Mouse (Mus musculus) heart, embryonic 13.5 days (tissue): ENCODE data around the gene Babam2. TPM values are rescaled to one million over a fixed set of nuclear protein-coding genes. Genes with fewer than 3 reads are reported as not detected.
"Not testable (repeated sequence)": the region's sequence is repeated elsewhere in the genome, so short reads cannot be mapped to it uniquely, and the experiment has no call there.

ENCODE experiments used
- ATAC-seq: fragments of 200-750 bp; cut with Nextera tagmentation; 2 replicates; pipeline ENCODE4 v1.8.0; 2017; ENCODE audit warnings: moderate TSS enrichment; ENCODE audit not compliant: insufficient number of reproducible peaks, low FRiP score, low TSS enrichment; ENCODE audit errors: extremely low read depth
- H3K27ac ChIP-seq: fragments of 300-500 bp; sonication (generic); replicated peaks from 2 replicates; pipeline ENCODE4 v1.5.1; 2015; ENCODE audit warnings: moderate library complexity, mild to moderate bottlenecking, inconsistent platforms
- H3K27me3 ChIP-seq: fragments of 300-500 bp; sonication (generic); replicated peaks from 2 replicates; pipeline ENCODE4 v1.6.1; 2015; ENCODE audit warnings: mild to moderate bottlenecking, inconsistent platforms
- H3K36me3 ChIP-seq: fragments of 300-500 bp; sonication (generic); 2 replicates; pipeline ENCODE4 v1.6.1; 2015; ENCODE audit warnings: mild to moderate bottlenecking, inconsistent platforms
- H3K4me1 ChIP-seq: fragments of 300-500 bp; sonication (generic); 2 replicates; pipeline ENCODE4 v1.6.1; 2015; ENCODE audit warnings: inconsistent platforms
- H3K4me2 ChIP-seq: fragments of 300-500 bp; sonication (generic); 2 replicates; pipeline ENCODE4 v1.6.1; 2015; ENCODE audit warnings: inconsistent platforms, mild to moderate bottlenecking, moderate library complexity
- H3K4me3 ChIP-seq: fragments of 300-500 bp; sonication (generic); 2 replicates; pipeline ENCODE4 v1.5.1; 2015; ENCODE audit warnings: moderate library complexity, mild to moderate bottlenecking, inconsistent platforms
- H3K9ac ChIP-seq: fragments of 300-500 bp; sonication (generic); 2 replicates; pipeline ENCODE4 v1.6.1; 2015; ENCODE audit warnings: inconsistent platforms, mild to moderate bottlenecking, moderate library complexity
- H3K9me3 ChIP-seq: fragments of 300-500 bp; sonication (generic); 2 replicates; pipeline ENCODE4 v1.6.1; 2016; ENCODE audit warnings: inconsistent platforms
- WGBS: fragments of 180-500 bp; shearing (Covaris S2); methylation state at CpG from one replicate; pipeline ENCODE4 v1.1.7; 2015; ENCODE audit warnings: mixed read lengths; 5-methylcytosine and 5-hydroxymethylcytosine counted together
- polyA plus RNA-seq: library from polyadenylated mRNA; unstranded; fragments of >200 nt; fragmentation: Nextera tagmentation; extraction: Ambion mirVana; gene quantifications from 2 replicates; pipeline ENCODE4 v1.2.1, GENCODE M21; 2015

The Babam2 gene
- polyA plus RNA-seq, 1 experiment from 2014 or later, result 43.3 TPM

GRCm38 (mm10) chr5:31966741-31967140 is 269.3 kb downstream of the Babam2 start:
- Histone ChIP-seq H3K4me1 (peaks cover 4% of the 10 kb centered on the region; the same call in 1 of the 2 replicates), H3K9me3 (no peaks in the 10 kb centered on the region), H3K9ac (no peak overlapping the region), H3K4me3 (no peak overlapping the region), H3K27me3 (no peaks in the 10 kb centered on the region), H3K4me2 (no peak overlapping the region), H3K36me3 (no peaks in the 10 kb centered on the region), H3K27ac (no peak overlapping the region)
- ATAC-seq, result no peak
- 66% methylated on average over 5 of the region's 5 CpGs for WGBS

- WGBS, result 76% methylated on average over 4 of the region's 4 CpGs
- H3K36me3 ChIP-seq, result no peaks in the 10 kb centered on the region
- no peak overlapping the region for H3K4me3 ChIP-seq
- H3K27ac ChIP-seq, result no peak overlapping the region
- no peaks in the 10 kb centered on the region for H3K9me3 ChIP-seq
- H3K9ac ChIP-seq, result no peak overlapping the region
- no peak overlapping the region for H3K4me2 ChIP-seq
- no peak for ATAC-seq
- no peaks in the 10 kb centered on the region for H3K27me3 ChIP-seq
- peaks cover 4% of the 10 kb centered on the region; the same call in 1 of the 2 replicates for H3K4me1 ChIP-seq
Measured at GRCm38 (mm10) chr5:31967526-31967925, 270.0 kb downstream of the Babam2 start.

- WGBS, result 67% methylated on average over 6 of the region's 6 CpGs
- H3K9me3 ChIP-seq, result no peaks in the 10 kb centered on the region
- H3K4me1 ChIP-seq, result peaks cover 4% of the 10 kb centered on the region; the same call in 1 of the 2 replicates
- H3K27ac ChIP-seq, result no peak overlapping the region
- no peak for ATAC-seq
- H3K4me3 ChIP-seq, result no peak overlapping the region
- H3K9ac ChIP-seq, result no peak overlapping the region
- H3K36me3 ChIP-seq, result no peaks in the 10 kb centered on the region
- no peak overlapping the region for H3K4me2 ChIP-seq
- H3K27me3 ChIP-seq, result no peaks in the 10 kb centered on the region
Measured at GRCm38 (mm10) chr5:31968046-31968506, 270.6 kb downstream of the Babam2 start.

- not testable (repeated sequence) for H3K9me3 ChIP-seq, H3K9ac ChIP-seq, H3K4me3 ChIP-seq, H3K4me1 ChIP-seq, H3K27ac ChIP-seq, H3K27me3 ChIP-seq, H3K4me2 ChIP-seq, H3K36me3 ChIP-seq, ATAC-seq
- 69% methylated on average over 1 of the region's 1 CpGs for WGBS
Measured at GRCm38 (mm10) chr5:31972416-31972815, 274.9 kb downstream of the Babam2 start.

- no peaks in the 10 kb centered on the region for H3K27me3 ChIP-seq
Measured at GRCm38 (mm10) chr5:31974614-31975168, 277.2 kb downstream of the Babam2 start.

GRCm38 (mm10) chr5:31982061-31982460 is 284.6 kb downstream of the Babam2 start:
- no peak overlapping the region for H3K4me3 ChIP-seq
- H3K36me3 ChIP-seq, result no peaks in the 10 kb centered on the region
- H3K4me2 ChIP-seq, result no peak overlapping the region
- H3K9me3 ChIP-seq, result no peaks in the 10 kb centered on the region
- peaks cover 12% of the 10 kb centered on the region for H3K4me1 ChIP-seq
- no peak overlapping the region for H3K27ac ChIP-seq
- WGBS, result 49% methylated on average over 5 of the region's 5 CpGs
- no peak overlapping the region for H3K9ac ChIP-seq
- H3K27me3 ChIP-seq, result no peaks in the 10 kb centered on the region
- no peak for ATAC-seq

More at GRCm38 (mm10) chr5:31974614-31975168, 277.2 kb downstream of the Babam2 start:
- Histone ChIP-seq H3K4me3 (no peak overlapping the region), H3K27ac (no peak overlapping the region), H3K4me2 (no peak overlapping the region), H3K9me3 (no peaks in the 10 kb centered on the region), H3K4me1 (no peaks in the 10 kb centered on the region), H3K9ac (no peak overlapping the region), H3K36me3 (no peaks in the 10 kb centered on the region)
- ATAC-seq, result no peak
- 59% methylated on average over 3 of the region's 3 CpGs for WGBS

- ATAC-seq, result no peak
- H3K27me3 ChIP-seq, result no peaks in the 10 kb centered on the region
- peaks cover 12% of the 10 kb centered on the region for H3K4me1 ChIP-seq
- no peaks in the 10 kb centered on the region for H3K9me3 ChIP-seq
- H3K27ac ChIP-seq, result no peak overlapping the region
- H3K36me3 ChIP-seq, result no peaks in the 10 kb centered on the region
- no peak overlapping the region for H3K4me3 ChIP-seq
- 84% methylated on average over 7 of the region's 7 CpGs for WGBS
- no peak overlapping the region for H3K9ac ChIP-seq
- no peak overlapping the region for H3K4me2 ChIP-seq
Measured at GRCm38 (mm10) chr5:31983161-31983560, 285.7 kb downstream of the Babam2 start.

GRCm38 (mm10) chr5:31983817-31984368 is 286.4 kb downstream of the Babam2 start:
- H3K36me3 ChIP-seq, result no peaks in the 10 kb centered on the region
- no peak overlapping the region for H3K27ac ChIP-seq
- 64% methylated on average over 2 of the region's 2 CpGs for WGBS
- peaks cover 12% of the 10 kb centered on the region for H3K4me1 ChIP-seq
- no peak overlapping the region for H3K9ac ChIP-seq
- H3K4me2 ChIP-seq, result no peak overlapping the region
- H3K9me3 ChIP-seq, result no peaks in the 10 kb centered on the region
- H3K27me3 ChIP-seq, result no peaks in the 10 kb centered on the region
- no peak for ATAC-seq
- no peak overlapping the region for H3K4me3 ChIP-seq

- Histone ChIP-seq H3K27ac (no peak overlapping the region), H3K9me3 (no peaks in the 10 kb centered on the region), H3K27me3 (no peaks in the 10 kb centered on the region), H3K4me1 (peaks cover 12% of the 10 kb centered on the region), H3K9ac (no peak overlapping the region), H3K36me3 (no peaks in the 10 kb centered on the region), H3K4me3 (no peak overlapping the region), H3K4me2 (no peak overlapping the region)
- 70% methylated on average over 13 of the region's 13 CpGs for WGBS
- no peak for ATAC-seq
Measured at GRCm38 (mm10) chr5:31984369-31984961, 287.0 kb downstream of the Babam2 start.

- Histone ChIP-seq H3K36me3 (no peaks in the 10 kb centered on the region), H3K27ac (no peak overlapping the region), H3K27me3 (no peaks in the 10 kb centered on the region), H3K4me1 (peaks cover 12% of the 10 kb centered on the region), H3K4me3 (no peak overlapping the region), H3K4me2 (no peak overlapping the region), H3K9me3 (no peaks in the 10 kb centered on the region), H3K9ac (no peak overlapping the region)
- WGBS, result 73% methylated on average over 2 of the region's 2 CpGs
- ATAC-seq, result no peak
Measured at GRCm38 (mm10) chr5:31985021-31985420, 287.5 kb downstream of the Babam2 start.

- Histone ChIP-seq H3K27me3 (no peaks in the 10 kb centered on the region), H3K27ac (no peak overlapping the region), H3K4me2 (no peak overlapping the region), H3K9ac (no peak overlapping the region), H3K9me3 (no peaks in the 10 kb centered on the region), H3K36me3 (no peaks in the 10 kb centered on the region), H3K4me1 (peaks cover 12% of the 10 kb centered on the region), H3K4me3 (no peak overlapping the region)
- no peak for ATAC-seq
- 89% methylated on average over 11 of the region's 11 CpGs for WGBS
Measured at GRCm38 (mm10) chr5:31987541-31988307, 290.2 kb downstream of the Babam2 start.
